Mouse (Mus musculus): ENCODE results near the gene Gm20388. TPM values are rescaled to one million over a fixed set of nuclear protein-coding genes. Genes with fewer than 3 reads are reported as not detected.
A peak's percentile ranks its signal among the peaks of the same experiment; 100 is the strongest.

Gm20388 gene
- total RNA-seq, 2 experiments from 2014 or later = 4.4 to 7.8 TPM

DNA sequence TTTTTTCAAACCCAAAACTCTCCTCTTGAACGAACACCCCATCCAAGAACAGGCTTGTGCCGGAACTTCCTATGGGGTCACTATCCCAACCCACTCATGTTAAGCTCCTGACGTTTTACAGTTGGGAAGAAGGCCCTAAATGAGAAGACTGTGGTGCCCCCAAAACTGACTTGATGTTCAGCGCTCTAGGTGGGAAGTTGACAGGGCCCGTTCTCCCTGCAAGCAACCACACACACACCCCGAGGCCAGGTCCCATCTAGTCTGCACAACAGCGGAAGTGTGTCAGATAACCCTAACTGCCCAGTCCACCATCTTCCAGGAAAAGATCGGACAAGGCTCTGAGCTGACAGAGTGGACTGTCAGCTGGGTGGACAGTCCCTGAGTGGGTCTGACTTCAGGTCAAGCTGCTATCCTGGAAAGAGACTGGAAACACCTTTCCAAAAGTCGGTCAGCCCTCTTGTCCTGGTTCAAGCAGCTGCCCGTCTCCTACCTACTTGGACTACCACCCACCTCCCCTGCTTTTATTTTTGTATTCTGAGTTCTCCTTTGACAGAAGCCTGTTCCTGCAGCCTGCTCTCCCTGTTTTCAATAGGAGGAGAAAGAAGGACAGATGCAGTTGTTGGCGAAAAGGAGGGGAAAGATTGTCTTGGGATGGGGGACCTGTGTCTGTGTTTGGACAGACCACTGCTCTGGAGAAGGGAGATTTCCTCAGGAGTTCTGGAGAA is 1161.9 kb downstream of the Gm20388 start:
- no peak for DNase-seq (ENCODE audit: low spot score in 2 of 2)

DNA sequence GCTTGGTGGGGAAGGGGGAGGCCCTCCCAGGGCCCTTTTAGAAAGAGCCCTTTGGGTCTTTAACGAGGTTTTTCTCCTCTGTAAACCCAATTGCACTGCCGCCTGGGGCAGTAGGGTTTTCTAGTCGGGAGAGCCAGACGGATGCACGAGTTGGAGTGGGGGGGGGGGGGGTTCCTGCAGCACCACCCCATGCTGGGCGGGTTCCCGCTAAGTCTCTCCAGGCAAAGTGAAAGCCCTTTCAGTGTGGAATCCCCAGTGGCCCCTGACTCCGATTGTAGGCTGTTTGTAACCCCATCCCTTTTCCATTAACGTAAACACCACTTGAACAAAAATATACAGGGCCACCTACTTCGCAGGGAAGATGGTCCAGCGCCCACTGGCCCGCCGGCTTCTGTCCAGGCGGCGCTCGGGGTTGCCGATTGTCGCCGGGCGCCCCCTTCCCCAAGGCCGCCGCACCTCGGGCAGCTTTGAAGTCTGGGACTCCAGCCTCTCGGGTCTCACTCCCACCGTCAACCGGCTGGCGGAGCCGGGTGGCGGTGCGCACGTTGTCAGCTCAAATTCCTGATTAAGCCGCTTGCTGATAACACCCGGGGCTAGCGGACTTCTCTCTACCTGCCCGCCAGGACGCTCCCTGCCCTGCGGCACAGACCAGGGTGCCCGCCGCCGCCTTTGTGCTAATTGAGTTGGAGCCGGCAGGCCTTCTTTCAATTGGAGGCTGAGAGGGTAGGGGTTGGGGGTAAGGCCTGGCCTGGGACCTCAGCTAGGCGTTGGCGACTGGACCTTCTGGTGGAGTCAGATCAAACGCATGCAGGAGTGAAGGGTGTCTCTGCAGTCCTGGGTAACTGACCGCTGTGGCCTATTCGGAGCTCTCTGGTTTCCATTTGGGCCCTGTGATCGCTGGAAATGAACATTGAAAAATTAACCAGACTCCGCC is 1162.8 kb downstream of the Gm20388 start:
- no peak for DNase-seq (ENCODE audit: low spot score in 2 of 2)

DNA sequence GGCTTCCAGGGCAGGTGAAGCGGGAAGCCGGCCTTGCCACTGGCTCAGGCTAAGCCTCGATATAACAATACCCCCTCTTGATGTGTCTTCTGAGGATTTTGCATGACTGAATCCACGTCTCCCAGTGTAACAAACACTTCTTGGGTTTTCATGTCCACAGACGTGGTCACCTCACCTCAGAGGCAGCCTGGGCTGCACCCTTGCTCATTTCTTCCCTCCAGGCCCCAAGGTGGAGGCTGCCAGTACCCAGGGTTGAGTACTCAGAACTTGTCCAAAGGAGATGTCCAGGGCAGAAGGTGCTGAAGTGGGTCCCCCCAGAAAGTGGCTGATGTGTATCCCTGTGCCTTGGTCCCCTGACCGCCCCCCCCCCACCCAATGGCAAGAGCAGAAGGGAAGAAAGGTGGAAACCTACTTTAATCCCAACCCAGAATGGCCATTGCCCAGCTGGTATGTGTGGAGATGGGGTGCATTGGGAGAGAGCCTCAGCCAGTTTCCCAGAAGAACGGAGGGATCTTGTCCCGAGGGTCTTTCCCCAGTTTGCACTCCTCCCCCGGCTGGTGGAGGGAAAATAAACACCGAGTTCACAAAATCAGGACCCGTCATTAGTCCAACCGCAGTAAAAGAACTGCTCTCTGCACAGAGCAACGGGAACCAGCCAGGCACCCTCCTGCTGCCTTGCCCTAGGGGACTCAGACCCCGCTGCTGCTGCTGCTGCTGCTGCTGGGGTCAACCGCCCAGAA is 1163.6 kb downstream of the Gm20388 start:
- no peak for DNase-seq (ENCODE audit: low spot score in 2 of 2)

DNA sequence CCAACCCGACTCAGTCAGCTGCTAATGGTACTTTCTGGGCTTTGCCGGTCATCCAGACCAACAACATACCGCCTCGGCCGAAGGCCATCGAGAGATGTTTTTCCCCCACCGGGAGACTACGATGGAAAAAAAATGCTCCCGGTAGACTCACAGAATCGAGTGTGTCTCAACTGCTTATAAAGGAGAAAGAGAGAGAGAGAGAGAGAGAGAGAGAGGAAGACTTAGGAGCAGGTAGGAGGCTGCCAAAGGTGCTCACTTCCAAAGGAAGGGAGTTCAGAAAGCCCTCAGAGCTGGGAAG is 1164.2 kb downstream of the Gm20388 start:
- DNase-seq (ENCODE audit: low spot score in 2 of 2) = no peak

DNA sequence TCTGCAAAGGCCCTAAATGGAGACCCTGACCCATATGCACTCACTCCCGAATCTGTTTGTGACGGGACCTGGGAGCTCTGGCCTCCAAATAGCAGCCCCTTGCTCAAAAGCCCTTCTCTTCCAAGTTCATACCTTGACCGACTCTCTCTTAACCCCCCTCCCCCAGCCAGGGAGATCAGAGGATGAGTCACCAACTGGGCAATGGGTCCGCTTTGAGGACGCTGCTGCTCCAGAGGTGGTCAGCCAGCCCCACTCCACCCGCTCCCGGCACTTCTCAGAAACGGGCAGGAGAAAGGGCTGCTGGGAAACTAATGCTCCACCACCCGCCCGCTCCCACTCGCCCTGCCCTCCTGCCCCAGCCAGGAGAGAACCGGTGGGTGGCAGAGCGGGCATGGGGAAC is 1165.3 kb downstream of the Gm20388 start:
- DNase-seq (ENCODE audit: low spot score in 2 of 2) = no peak

DNA sequence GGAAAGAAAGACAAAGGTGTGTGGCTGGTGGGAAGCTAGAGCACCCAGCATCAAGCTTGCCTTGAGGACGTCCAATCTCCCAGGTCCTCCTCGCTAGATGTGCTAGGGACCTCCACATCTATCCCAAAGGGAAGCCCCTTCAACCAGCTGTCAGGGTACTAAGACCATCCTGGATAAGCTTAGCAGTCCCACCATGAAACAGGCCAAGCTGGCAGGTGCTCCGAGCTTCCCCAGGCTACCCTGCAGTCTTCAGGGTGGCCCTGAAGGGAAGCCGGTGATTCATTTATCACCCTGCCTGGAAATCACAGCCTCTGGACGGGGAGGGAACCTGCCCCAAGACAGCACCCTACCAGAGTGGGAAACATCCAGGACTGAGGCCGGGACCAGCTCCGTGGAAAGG is 1165.9 kb downstream of the Gm20388 start:
- DNase-seq (ENCODE audit: low spot score in 2 of 2) = no peak

DNA sequence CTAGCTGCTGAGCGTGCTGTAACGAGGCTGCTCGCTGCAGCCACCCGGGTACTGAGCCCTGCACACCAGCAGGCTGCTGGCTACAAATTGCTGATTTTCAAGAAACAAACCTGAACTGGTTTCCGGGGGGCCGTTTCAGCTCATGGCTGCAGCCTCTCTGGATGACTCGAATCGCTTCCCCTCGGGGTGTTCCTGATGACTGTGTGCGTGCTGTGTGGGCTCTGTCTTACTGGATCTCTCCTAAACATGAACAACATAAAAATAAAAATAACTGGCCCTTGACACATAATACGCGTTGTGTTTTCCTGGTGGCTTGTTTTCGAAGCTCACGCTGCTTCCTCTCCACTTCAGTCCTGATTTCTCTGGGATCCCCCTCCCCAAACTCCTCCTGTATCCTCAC is 1168.1 kb downstream of the Gm20388 start:
- DNase-seq (ENCODE audit: low spot score in 2 of 2) = no peak

DNA sequence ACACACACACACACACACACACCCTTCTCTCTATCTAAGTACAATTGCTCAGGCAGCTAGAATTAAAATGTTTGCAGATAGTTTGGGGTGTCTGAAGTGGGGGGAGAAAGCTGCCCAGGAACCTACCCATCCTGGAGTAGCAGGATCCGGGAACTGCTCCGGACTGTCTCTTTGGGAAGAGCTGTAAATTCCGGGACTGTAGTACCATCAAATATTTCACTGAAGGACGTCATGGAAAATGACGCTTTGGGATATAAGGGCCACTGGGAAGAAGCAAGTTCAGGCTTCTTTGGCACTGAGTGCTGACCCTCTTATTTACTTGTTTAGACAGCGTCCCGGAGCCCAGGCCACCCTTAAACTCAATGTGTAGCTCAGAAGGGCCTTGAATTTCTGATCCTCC is 1168.6 kb downstream of the Gm20388 start:
- no peak for DNase-seq (ENCODE audit: low spot score in 2 of 2)

DNA sequence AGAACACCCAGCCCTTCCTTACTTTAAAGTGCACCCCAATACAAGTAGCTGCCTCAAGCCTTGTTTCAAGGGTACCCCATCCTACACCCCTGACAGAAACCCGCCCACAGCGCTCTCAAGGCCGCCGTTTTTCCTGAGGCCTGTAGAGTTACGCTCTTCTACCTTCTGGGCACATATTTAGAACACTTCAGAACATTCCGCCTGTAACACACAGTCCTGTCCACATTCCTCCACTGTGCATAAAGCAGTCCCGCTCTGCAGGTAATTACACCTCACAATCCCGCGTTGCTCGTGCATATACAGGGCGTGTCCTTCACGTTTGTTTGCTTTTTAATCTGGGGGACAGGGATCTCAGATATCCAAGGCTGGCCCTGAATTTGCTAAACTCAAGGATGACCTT is 1169.3 kb downstream of the Gm20388 start:
- no peak for DNase-seq (ENCODE audit: low spot score in 2 of 2)

DNA sequence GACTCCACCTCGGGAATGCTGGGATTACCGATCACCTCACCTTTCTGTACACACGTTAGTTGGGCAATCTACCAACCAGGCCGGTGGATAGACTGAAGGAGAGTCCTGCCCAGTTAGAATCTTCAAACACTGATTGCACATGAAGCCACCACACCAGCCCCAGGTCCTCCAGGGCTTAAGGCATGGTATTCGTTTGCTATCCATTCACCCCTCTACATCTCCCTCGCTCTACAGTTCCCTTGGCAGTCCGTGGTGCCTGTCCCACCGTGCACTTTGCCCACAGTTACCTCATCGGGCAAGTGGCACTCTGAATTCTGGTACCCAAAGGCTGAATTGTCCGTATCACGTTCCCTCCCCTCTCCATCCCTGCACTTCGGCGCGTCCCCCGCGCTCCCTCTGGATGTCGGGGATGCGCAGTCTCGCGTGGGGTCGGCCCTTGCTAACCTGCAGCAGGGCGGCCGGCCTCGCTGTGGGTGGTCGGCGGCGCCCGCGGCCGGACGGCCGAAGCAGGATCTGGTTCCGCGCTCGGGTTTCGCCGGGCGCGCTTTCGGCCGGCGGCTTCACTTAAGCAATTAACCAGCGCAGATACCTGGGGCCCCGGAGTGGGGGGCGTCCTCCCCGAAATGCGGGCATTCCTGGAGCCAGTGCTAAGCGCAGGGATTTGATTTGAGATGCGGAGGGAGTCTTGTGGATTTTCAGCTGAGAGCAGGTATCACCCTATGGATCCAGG is 1169.9 kb downstream of the Gm20388 start:
- no peak for DNase-seq (ENCODE audit: low spot score in 2 of 2)

DNA sequence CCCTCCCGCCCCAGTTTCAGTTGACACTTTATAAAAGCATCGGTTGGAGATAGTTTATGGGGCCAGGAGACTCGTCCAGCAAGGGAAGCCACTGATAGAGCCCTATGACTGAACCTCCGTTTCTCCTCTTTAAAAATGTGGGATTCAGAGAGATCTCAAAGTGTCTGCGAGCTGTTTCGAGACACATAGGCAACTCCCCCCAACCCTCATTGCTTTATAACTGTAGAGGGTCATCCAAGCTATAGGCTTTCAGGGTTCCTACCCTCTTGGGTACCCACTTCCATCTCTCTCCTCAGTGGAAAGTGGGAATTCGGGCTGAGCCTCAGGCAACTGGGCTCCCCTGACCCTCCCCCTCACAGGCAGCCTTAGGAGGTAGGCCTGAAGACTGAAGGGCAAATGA is 1170.8 kb downstream of the Gm20388 start:
- DNase-seq (ENCODE audit: low spot score in 2 of 2) = no peak

DNA sequence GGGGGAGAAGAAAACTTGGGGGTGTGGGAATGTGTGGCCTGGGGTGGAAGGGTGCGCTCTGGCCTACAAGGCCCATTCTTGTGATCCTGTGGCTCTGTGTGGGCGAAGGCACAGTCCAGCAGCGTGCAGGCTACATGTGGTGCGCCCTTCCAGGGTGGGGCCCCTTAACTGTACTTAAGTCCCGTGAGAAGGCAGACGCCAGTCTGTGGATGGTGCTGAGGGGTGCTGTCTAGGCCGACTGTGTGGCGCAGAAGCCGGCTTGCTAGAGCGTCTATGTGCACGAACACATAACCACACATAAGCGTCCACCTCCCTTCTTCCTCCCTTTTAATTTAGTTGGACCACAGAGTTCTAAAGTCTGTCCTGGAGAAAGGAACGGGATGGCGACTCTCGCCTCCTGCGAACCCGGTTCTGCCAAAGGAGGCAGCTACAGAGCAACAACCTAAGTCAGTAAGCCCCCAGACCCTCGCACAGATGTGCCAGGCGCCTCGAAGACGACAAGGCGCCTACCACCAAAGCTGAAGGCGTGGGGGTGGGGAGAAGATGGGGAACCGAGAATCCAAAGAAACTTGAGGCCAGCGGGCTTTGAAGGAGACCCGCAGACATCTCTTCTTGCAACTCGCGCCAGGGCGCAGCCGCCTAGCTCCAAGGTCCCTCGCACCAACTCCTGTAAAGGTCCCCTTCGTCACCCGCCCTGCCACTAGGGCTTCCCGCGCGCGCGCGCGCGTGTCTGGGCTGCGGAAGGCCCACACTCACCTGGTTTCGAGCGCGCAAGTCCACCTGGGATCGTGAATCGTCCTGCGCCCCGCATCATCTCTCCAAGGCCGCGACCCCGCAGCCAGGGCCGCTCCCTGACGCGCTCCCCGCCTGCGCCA is 1171.8 kb downstream of the Gm20388 start:
- no peak for DNase-seq (ENCODE audit: low spot score in 2 of 2)

DNA sequence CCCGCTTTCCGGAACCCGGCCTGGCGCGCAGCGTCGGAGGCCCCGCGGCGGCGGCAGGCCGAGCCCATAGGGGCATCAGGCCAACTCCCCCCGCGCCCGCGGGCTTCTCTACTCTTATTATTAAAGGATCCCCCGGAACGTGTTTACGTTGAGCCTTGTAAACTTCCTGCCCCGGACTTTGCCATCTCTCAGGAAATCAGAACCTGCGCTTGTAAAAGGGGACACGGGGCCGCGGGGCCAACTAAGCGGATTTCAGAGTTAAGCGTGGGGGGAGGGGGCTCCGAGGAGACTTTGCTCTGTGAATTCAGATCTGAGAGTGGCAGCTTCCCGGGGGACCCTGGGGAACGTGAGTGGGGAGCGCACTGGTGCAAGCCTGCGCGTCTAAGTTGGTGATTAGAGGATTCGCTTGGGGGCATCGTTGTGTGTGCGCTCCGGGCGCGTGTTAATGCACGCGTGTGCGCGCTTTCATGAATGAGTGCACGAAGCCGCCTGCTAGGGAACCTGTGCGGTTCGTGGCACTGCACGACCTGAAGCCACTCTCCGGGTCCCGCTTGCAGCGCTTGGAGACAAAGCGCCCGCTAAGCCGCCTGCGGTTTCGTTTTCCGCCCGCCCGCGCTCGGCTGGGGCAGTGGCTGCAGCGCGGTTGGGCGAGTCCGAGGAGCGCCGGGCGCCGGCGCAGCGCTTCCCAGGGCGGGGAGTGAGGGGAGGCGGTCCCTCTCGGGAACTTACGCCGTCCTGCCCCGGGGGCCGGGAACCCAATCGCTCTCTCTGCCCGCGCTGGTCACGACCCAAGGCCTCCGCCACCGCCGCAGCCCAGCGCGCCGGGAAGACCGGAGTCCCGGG is 1172.7 kb downstream of the Gm20388 start:
- peak; percentile 25 to 31 for DNase-seq (ENCODE audit: low spot score in 2 of 2)

DNA sequence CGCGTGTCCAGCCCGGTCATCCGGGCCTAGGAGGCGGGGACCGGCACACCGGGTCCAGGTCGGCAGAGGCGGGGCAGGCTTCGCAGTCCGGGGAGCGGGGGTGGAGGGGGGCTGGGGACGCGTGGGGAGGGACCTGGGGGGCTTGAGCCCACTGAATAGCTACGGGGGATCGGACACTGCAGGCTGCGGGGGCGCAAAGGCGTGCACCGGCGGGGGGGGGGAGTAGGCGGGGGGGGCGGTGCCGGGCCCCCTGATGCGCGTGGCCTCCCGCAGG is 1173.2 kb downstream of the Gm20388 start:
- DNase-seq (ENCODE audit: low spot score in 2 of 2) = no peak

DNA sequence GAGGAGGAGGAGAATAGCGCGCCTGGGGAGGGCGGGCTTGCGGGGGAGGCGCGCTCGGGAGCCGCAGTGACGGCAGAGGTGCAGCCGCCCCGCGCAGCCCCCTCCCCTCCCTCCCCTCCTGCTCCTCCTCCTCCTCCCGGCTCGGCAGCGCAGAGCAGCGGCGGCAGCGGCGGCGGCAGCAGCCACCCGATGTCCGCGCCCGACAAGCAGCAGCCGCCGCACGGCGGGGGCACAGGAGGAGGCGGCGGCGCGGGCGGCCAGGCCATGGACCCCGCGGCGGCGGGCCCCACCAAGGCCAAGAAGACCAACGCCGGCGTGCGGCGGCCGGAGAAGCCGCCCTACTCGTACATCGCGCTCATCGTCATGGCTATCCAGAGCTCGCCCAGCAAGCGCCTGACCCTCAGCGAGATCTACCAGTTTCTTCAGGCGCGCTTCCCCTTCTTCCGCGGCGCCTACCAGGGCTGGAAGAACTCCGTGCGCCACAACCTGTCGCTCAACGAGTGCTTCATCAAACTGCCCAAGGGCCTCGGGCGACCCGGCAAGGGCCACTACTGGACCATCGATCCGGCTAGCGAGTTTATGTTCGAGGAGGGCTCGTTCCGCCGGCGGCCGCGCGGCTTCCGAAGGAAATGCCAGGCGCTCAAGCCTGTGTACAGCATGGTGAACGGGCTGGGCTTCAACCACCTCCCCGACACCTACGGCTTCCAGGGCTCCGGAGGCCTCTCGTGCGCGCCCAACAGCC is 1173.7 kb downstream of the Gm20388 start, which contains the start of gene Foxf1:
Gene Foxf1, plus strand, starts transcription at position 177 of the 742 bp plus-strand sequence.
- DNase-seq (ENCODE audit: low spot score in 2 of 2) = no peak

DNA sequence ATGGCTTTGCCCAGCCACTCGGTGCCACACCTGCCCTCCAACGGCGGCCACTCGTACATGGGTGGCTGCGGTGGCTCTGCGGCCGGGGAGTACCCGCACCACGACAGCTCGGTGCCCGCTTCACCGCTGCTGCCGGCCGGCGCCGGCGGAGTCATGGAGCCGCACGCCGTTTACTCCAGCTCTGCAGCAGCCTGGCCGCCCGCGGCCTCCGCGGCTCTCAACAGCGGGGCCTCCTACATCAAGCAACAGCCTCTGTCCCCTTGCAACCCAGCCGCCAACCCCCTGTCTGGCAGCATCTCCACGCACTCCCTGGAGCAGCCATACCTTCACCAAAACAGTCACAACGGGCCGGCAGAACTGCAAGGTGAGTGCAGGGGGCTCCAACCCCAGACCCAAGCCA is 1174.4 kb downstream of the Gm20388 start:
- DNase-seq (ENCODE audit: low spot score in 2 of 2) = no peak

DNA sequence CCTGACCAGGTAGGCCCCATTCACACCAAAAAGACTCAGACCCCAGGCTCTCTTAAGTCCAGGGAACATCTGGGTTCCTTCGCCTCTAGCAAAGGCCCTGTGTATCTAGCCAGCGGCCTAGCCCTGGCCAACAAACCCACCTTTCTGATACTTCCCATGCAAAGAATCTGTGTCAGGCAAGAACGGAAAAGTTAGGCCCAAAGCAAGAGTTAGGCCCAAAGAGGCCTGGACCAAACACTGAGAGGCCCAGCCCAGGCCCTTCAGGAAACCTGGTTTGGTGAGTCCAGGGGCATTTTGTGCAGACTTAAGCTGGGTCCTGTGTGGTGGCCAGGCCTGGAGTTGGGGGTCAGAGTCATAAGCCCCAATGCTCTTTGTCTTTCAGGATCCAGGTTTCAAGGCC is 1174.9 kb downstream of the Gm20388 start:
- DNase-seq (ENCODE audit: low spot score in 2 of 2) = no peak

DNA sequence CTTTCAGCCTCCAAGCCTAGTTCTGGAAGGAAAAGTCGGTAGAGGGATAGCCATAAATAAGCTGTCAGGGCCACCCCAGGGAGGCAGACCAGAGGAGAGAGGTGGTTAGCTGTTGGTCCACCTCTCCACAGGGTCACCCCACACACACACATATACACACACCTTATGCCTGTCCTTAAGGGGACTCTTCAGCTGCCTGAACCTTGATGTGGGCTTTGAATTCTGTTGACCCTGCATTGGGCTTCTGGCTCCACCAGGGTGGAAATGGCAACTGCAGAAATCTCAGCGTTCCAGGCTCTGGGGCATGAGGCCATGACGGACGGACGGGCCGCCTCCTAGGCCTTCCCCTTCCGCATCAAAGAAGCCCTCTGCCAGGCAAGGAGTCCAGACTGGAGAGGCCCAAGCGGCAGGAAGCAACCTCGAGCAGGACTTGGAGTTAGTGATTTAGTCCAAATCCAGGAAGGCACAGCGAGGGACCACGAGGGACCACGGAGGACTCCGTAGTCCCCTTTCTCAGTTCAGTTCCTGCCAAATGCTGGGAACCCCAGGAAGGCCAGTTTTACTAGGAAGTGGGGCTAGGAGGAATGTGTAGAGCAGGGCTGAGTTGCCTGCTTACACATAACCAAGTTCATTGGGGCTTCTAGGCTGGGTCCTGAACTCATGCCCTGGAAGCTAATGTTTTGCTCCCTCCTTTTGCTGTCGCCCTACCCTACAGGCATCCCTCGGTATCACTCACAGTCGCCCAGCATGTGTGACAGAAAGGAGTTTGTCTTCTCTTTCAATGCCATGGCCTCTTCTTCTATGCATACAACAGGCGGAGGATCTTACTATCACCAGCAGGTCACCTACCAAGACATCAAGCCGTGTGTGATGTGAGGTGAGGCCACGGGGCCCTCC is 1175.6 kb downstream of the Gm20388 start:
- no peak for DNase-seq (ENCODE audit: low spot score in 2 of 2)
